8 mouse cellular contexts compared by ENCODE assay signal in genomic region chr2:25982052-25982425, GRCm38 (mm10). TPM values are rescaled to one million over a fixed set of nuclear protein-coding genes. Genes with fewer than 3 reads are reported as not detected.
A peak's percentile ranks its signal among the peaks of the same experiment; 100 is the strongest.
DNase-seq lines count a peak whose midpoint lies in the region; ATAC-seq and TF ChIP-seq lines count a peak whose summit lies in the region.

No protein-coding gene starts in this region.

- no peaks in the 10 kb centered on the region for H3K27me3 ChIP-seq in ES-Bruce4 (ENCODE audit: control insufficient read depth, insufficient read depth, low read length, poor library complexity, severe bottlenecking)
- H3K27me3 ChIP-seq in heart, embryonic 16.5 days (ENCODE audit: control insufficient read depth, insufficient read depth, low read length), result no peaks in the 10 kb centered on the region

- peak overlapping the region; percentile 80 for H3K4me2 ChIP-seq in heart, embryonic 16.5 days (ENCODE audit: low read depth, low read length)

- peak overlapping the region; percentile 88 for H3K4me3 ChIP-seq in ES-Bruce4 (ENCODE audit: low read depth, low read length)
- H3K4me3 ChIP-seq in embryonic fibroblast, embryonic 13.5 days (ENCODE audit: insufficient read depth, low read length), result peak overlapping the region; percentile 80
- peak overlapping the region; percentile 91 for H3K4me3 ChIP-seq in heart, embryonic 16.5 days (ENCODE audit: low read length)

- no peak overlapping the region for H3K27ac ChIP-seq in ES-Bruce4 (ENCODE audit: insufficient read depth, low read length)
- no peak overlapping the region for H3K27ac ChIP-seq in embryonic fibroblast, embryonic 13.5 days (ENCODE audit: insufficient read depth, low read length)
- peak overlapping the region; percentile 88; the same call in 1 of the 2 replicates for H3K27ac ChIP-seq in heart, embryonic 16.5 days (ENCODE audit: low read length)

- H3K9me3 ChIP-seq in ES-Bruce4 (replicated peaks; ENCODE audit: control insufficient read depth, insufficient read depth, low read length, poor library complexity, severe bottlenecking), result no peaks in the 10 kb centered on the region
- H3K9me3 ChIP-seq in heart, embryonic 16.5 days (replicated peaks; ENCODE audit: control insufficient read depth, low read length), result no peaks in the 10 kb centered on the region

- WGBS in heart, embryonic 16.5 days, result under 1% methylated on average over 16 of the region's 16 CpGs

- TF ChIP-seq CTCF in ES-Bruce4 (IDR thresholded peaks at IDR 0.05; ENCODE audit: low read depth, low read length), result no peak
- TF ChIP-seq CTCF in embryonic fibroblast, embryonic 13.5 days (IDR thresholded peaks at IDR 0.05; ENCODE audit: borderline replicate concordance, insufficient read depth, low read length), result no peak

- DNase-seq in adrenal gland, postnatal 14 days, result peak; percentile 77
- DNase-seq in kidney, postnatal 25 days, result peak; percentile 65 to 80
- peak; percentile 34 for DNase-seq in lung, postnatal 25 days (ENCODE audit: low spot score)
- DNase-seq in spleen, postnatal 14 days (ENCODE audit: low spot score in 2 of 2), result peak; percentile 27 to 31

- TF ChIP-seq EP300 in ES-Bruce4 (IDR thresholded peaks at IDR 0.05; ENCODE audit: insufficient read depth, low read depth, low read length), result no peak

- ATAC-seq in heart, embryonic 16.5 days (replicated peaks; ENCODE audit: extremely low read depth, insufficient read depth, low FRiP score), result no peak
- no peak for ATAC-seq in granulocyte monocyte progenitor cell, adult 5-6 weeks (replicated peaks; ENCODE audit: poor library complexity, severe bottlenecking)

- H3K9ac ChIP-seq in ES-Bruce4 (ENCODE audit: low read depth, poor library complexity, severe bottlenecking), result peak overlapping the region; percentile 98
- H3K9ac ChIP-seq in heart, embryonic 16.5 days (ENCODE audit: low read length), result peak overlapping the region; percentile 95

- peaks cover 1% of the 10 kb centered on the region for H3K4me1 ChIP-seq in ES-Bruce4 (ENCODE audit: control insufficient read depth, insufficient read depth, low read length)
- peaks cover 14% of the 10 kb centered on the region; the same call in 1 of the 2 replicates for H3K4me1 ChIP-seq in embryonic fibroblast, embryonic 13.5 days (ENCODE audit: control insufficient read depth, insufficient read depth, low read length)
- peaks cover 31% of the 10 kb centered on the region for H3K4me1 ChIP-seq in heart, embryonic 16.5 days (ENCODE audit: control insufficient read depth, insufficient read depth, low read length)

- H3K36me3 ChIP-seq in ES-Bruce4 (ENCODE audit: control insufficient read depth, insufficient read depth, low read length, poor library complexity, severe bottlenecking), result no peaks in the 10 kb centered on the region
- no peaks in the 10 kb centered on the region for H3K36me3 ChIP-seq in heart, embryonic 16.5 days (ENCODE audit: control insufficient read depth, insufficient read depth)

- no peak for TF ChIP-seq POLR2A in ES-Bruce4 (IDR thresholded peaks at IDR 0.05; ENCODE audit: insufficient read depth, low read length)
- TF ChIP-seq POLR2A in embryonic fibroblast, embryonic 13.5 days (IDR thresholded peaks at IDR 0.05; ENCODE audit: low read depth, low read length), result no peak

RNA-seq across cellular contexts. Expression of gene Camsap1, which starts 1.0 kb away (rescaled TPM):
- 63.0 and 63.4 TPM in 2 replicates for polyA plus RNA-seq in ES-Bruce4 (2011; ENCODE audit: insufficient read depth, insufficient read length, low read depth, missing spikeins)
- 25.9 and 32.1 TPM in 2 replicates for total RNA-seq in adrenal gland, postnatal 14 days (2021)
- 52.1 and 59.0 TPM in 2 replicates for polyA plus RNA-seq in embryonic fibroblast, embryonic 13.5 days (2011; ENCODE audit: insufficient read length, low read depth, missing spikeins)
- 6.0 and 8.9 TPM in 2 replicates for polyA plus RNA-seq in heart, embryonic 16.5 days (2015; fragmentation: Nextera tagmentation; extraction: Ambion mirVana)
- 14.8 and 21.9 TPM in 2 replicates for total RNA-seq in granulocyte monocyte progenitor cell, adult 5-6 weeks (2014; fragmentation: Nextera tagmentation)
- total RNA-seq in granulocyte monocyte progenitor cell, adult 5-6 weeks (2017), result 8.3 and 12.9 TPM in 2 replicates

RNA-seq across cellular contexts. Expression of gene Ubac1, which starts 39.5 kb away (rescaled TPM):
- polyA plus RNA-seq in ES-Bruce4 (2011; ENCODE audit: insufficient read depth, insufficient read length, low read depth, missing spikeins), result 87.0 and 95.0 TPM in 2 replicates
- 53.0 and 58.0 TPM in 2 replicates for total RNA-seq in adrenal gland, postnatal 14 days (2021)
- 66.1 and 78.7 TPM in 2 replicates for polyA plus RNA-seq in embryonic fibroblast, embryonic 13.5 days (2011; ENCODE audit: insufficient read length, low read depth, missing spikeins)
- 114 and 116 TPM in 2 replicates for polyA plus RNA-seq in heart, embryonic 16.5 days (2015; fragmentation: Nextera tagmentation; extraction: Ambion mirVana)
- 45.2 and 61.7 TPM in 2 replicates for total RNA-seq in granulocyte monocyte progenitor cell, adult 5-6 weeks (2014; fragmentation: Nextera tagmentation)
- 33.0 and 48.3 TPM in 2 replicates for total RNA-seq in granulocyte monocyte progenitor cell, adult 5-6 weeks (2017)
